Mouse (Mus musculus) liver, embryonic 11.5 days (tissue): ENCODE data around the gene Agbl3. TPM values are rescaled to one million over a fixed set of nuclear protein-coding genes. Genes with fewer than 3 reads are reported as not detected.

Experiments
- ATAC-seq: fragments of 200-750 bp; cut with Nextera tagmentation; replicated peaks from 2 replicates; pipeline ENCODE4 v1.8.0; 2017; ENCODE audit warnings: moderate number of reproducible peaks, mild to moderate bottlenecking, moderate TSS enrichment, moderate library complexity; ENCODE audit not compliant: low FRiP score
- DNase-seq: peaks from one replicate; pipeline ENCODE4 v3.0.0-alpha.2; 2017; ENCODE audit warnings: low spot score
- H3K27ac ChIP-seq: fragments of 300-500 bp; sonication (generic); 2 replicates; pipeline ENCODE4 v1.5.1; 2014; ENCODE audit warnings: mild to moderate bottlenecking, low read depth, low read length, control low read depth
- H3K27me3 ChIP-seq: fragments of 300-500 bp; sonication (generic); replicated peaks from 2 replicates; pipeline ENCODE4 v1.6.1; 2014; ENCODE audit warnings: low read length, mixed read lengths; ENCODE audit not compliant: control insufficient read depth, insufficient read depth
- H3K36me3 ChIP-seq: fragments of 300-500 bp; sonication (generic); 2 replicates; pipeline ENCODE4 v1.6.1; 2014; ENCODE audit warnings: mild to moderate bottlenecking, low read length, moderate library complexity, mixed read lengths; ENCODE audit not compliant: control insufficient read depth, insufficient read depth
- H3K4me1 ChIP-seq: fragments of 300-500 bp; sonication (generic); replicated peaks from 2 replicates; pipeline ENCODE4 v1.6.1; 2014; ENCODE audit warnings: low read length, mixed read lengths; ENCODE audit not compliant: control insufficient read depth, insufficient read depth
- H3K4me2 ChIP-seq: fragments of 300-500 bp; sonication (generic); 2 replicates; pipeline ENCODE4 v1.6.1; 2014; ENCODE audit warnings: mild to moderate bottlenecking, control low read depth, moderate library complexity
- H3K4me3 ChIP-seq: fragments of 300-500 bp; sonication (generic); 2 replicates; pipeline ENCODE4 v1.5.1; 2014; ENCODE audit warnings: low read depth, low read length, control low read depth
- H3K9ac ChIP-seq: fragments of 300-500 bp; sonication (generic); 2 replicates; pipeline ENCODE4 v1.6.1; 2014; ENCODE audit warnings: low read depth, low read length, control low read depth
- H3K9me3 ChIP-seq: fragments of 300-500 bp; sonication (generic); 2 replicates; pipeline ENCODE4 v1.6.1; 2016; ENCODE audit warnings: low read length, inconsistent platforms, mixed read lengths; ENCODE audit not compliant: control insufficient read depth
- WGBS: fragments of 180-500 bp; shearing (Covaris S2); extraction: QIAGEN DNeasy Blood & Tissue Kit; methylation state at CpG from one replicate; pipeline ENCODE4 v1.1.7; 2014; 5-methylcytosine and 5-hydroxymethylcytosine counted together
- polyA plus RNA-seq: library from polyadenylated mRNA; unstranded; fragments of >200 nt; fragmentation: Nextera tagmentation; extraction: Ambion mirVana; gene quantifications from 2 replicates; pipeline ENCODE4 v1.2.1, GENCODE M21; 2014

Agbl3 gene
- polyA plus RNA-seq, 1 experiment from 2014 or later = 4.4 TPM

DNA sequence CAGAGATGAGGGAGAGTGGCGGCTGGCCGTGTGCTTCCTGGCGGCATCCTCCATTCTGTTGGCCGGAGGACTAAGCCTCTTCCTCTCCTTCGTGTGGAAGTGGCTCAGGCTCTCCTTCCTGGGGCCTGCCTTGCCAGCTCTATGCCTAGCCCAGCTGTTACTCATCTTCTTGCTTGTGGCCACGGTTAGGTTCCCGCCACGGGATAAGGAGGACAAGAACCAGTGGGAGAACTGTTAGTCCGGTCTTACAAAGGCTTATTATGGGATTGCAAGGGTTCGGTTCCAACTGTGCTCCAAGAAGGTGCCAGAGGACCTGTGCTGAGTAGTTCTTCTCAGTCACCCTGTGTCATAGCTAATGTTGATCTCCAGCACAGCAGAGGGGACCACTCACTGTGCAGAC lies 92.6 kb downstream of the Agbl3 start:
- peaks cover 59% of the 10 kb centered on the region for H3K4me1 ChIP-seq

DNA sequence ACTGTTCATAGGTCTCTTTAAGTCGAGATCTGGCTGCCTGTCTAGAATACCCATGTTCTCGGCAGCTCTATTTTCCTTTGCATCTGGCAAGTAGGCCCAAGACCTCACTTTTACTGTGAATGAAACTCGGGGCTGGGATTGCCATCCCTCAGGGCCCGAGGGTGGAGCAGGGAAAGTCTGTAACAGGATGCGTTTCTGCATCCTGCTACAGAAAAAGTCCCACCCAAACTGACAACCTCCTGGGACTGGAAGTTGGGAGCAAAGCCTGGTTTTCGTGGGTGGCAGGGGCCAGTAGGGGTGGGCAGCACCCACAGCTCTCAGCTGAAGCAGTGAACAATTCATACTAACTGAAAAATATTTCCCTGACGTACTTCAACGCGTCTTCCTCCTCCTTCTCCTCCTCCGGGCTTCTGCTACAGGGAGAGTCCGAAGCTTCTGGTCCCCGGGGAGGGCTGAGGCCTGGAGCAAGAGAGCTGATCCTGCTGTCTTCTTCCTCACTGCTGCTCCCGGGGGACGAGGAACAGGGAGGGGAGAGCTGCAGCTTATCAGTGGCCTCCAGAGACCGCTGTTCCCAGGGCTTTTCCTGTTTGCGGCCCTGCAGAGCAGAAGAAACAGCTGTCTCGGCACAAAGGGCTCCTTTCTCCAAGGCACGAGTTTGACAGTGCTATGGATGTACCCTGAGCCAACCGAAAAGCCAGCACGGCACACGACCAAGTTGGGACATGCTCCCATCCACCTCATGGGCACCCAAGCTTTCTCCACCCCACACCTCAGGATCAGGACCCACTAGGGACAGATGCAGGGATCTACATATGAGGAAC lies 94.1 kb downstream of the Agbl3 start:
- peak; percentile 62 for DNase-seq
- peak overlapping the region; percentile 30 for H3K4me3 ChIP-seq
- ATAC-seq = peak; percentile 30

More for the DNA sequence above, 92.6 kb downstream of the Agbl3 start:
- Histone ChIP-seq H3K9me3 (no peaks in the 10 kb centered on the region), H3K4me3 (no peak overlapping the region), H3K9ac (no peak overlapping the region), H3K36me3 (peaks cover 4% of the 10 kb centered on the region; the same call in 1 of the 2 replicates), H3K27me3 (no peaks in the 10 kb centered on the region), H3K27ac (no peak overlapping the region; the same call in 1 of the 2 replicates), H3K4me2 (no peak overlapping the region)
- DNase-seq = no peak
- 84% methylated on average over 10 of the region's 10 CpGs for WGBS
- ATAC-seq = no peak

DNA sequence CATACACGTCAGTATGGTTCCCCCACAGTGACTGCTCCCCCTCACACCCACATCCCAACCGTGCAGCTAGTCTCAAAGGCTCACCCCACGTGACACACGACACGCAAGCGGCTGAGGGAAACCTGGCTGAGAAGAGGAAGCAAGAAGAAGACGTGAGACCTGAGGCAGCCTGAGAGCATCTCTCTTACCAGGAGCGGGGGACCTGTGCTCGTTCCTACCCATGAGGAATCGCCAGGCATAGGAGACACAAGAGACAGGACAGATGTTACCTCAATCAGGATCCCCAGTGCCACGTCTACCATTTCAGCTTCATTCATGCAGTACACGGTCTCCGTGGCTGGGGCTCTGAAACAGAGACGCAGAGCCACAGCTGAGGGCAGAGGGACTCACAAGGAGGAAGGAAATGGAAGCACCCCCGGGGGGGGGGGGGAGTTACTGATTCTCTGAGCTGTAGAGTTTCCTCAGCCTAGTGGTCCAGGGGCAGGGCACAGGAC lies 95.1 kb downstream of the Agbl3 start:
- Histone ChIP-seq H3K4me3 (peak overlapping the region; percentile 30), H3K9me3 (no peaks in the 10 kb centered on the region), H3K9ac (peak overlapping the region; percentile 85), H3K27me3 (no peaks in the 10 kb centered on the region), H3K27ac (peak overlapping the region; percentile 94), H3K4me1 (peaks cover 45% of the 10 kb centered on the region), H3K4me2 (peak overlapping the region; percentile 85), H3K36me3 (peaks cover 10% of the 10 kb centered on the region)
- 49% methylated on average over 15 of the region's 15 CpGs for WGBS
- no peak for DNase-seq
- no peak for ATAC-seq

More for the DNA sequence above, 94.1 kb downstream of the Agbl3 start:
- 25% methylated on average over 21 of the region's 21 CpGs for WGBS
- Histone ChIP-seq H3K9me3 (no peaks in the 10 kb centered on the region), H3K27me3 (no peaks in the 10 kb centered on the region), H3K4me2 (peak overlapping the region; percentile 85), H3K27ac (peak overlapping the region; percentile 94), H3K36me3 (peaks cover 4% of the 10 kb centered on the region; the same call in 1 of the 2 replicates), H3K9ac (peak overlapping the region; percentile 85), H3K4me1 (peaks cover 55% of the 10 kb centered on the region)

DNA sequence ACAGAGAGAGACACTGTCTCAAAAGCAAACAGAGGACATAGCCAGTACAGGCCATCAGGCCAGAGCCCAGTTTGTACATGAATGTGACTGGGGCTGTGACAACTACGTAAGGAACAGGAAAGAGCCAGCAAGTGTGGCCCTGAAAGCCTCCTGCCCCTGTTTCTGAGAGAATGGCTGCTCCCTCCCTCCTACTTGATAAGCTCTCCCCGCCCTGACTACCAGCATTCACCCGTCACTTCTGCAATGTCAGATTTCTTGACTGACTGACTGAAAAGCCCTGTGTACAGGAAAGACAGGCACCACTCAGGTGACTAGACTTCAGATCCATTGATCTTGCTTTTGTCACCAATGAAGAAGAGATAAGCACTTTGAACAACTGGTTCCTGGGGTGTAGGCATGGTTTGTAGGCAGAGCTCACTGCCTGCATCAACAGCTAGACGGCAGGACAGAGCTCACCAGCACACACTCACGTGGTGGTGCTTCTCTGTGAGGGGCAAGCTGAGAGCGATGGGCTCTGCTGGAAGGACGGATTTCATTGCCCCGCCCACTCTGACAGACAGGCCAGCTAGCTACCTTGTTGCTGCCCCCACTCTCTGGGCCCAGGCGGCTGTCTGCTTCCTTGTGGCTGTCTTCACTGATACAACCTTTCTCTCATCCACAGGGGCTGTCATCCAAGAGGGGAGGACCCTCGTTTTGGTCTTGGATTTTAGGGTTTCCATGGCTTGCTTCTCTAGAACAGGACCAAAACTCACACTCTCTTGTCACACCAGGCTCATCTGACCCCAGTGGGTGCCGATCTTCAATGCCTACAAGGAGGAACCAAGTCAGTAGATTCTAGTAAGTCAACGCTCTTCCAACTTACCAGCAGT lies 96.0 kb downstream of the Agbl3 start:
- Histone ChIP-seq H3K27me3 (no peaks in the 10 kb centered on the region), H3K9ac (peak overlapping the region; percentile 85), H3K27ac (peak overlapping the region; percentile 94), H3K4me1 (peaks cover 40% of the 10 kb centered on the region), H3K9me3 (no peaks in the 10 kb centered on the region), H3K4me3 (peak overlapping the region; percentile 71), H3K36me3 (peaks cover 15% of the 10 kb centered on the region), H3K4me2 (peak overlapping the region; percentile 85)
- ATAC-seq (peak; percentile 53), DNase-seq (no peak)
- 19% methylated on average over 12 of the region's 12 CpGs for WGBS

DNA sequence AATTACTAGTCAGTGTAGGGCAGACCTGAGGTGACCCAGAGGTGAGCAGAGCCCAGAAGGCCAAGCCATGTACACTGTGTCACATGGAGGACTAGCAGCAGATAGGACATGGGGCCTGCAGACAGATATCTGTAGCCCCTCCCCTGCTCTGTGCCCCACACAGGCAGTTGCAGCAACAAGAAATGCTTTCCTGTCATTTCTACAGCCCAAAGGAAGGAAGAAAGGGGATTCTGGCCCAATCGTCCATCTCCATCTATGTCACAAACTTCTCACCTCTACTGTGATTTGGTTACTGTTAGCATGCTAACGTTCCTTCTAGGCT lies 96.6 kb downstream of the Agbl3 start:
- WGBS = 12% methylated on average over 2 of the region's 2 CpGs
- no peaks in the 10 kb centered on the region for H3K9me3 ChIP-seq
- peaks cover 17% of the 10 kb centered on the region for H3K36me3 ChIP-seq
- H3K27me3 ChIP-seq = no peaks in the 10 kb centered on the region
- H3K4me3 ChIP-seq = peak overlapping the region; percentile 71
- H3K27ac ChIP-seq = peak overlapping the region; percentile 94
- peaks cover 40% of the 10 kb centered on the region for H3K4me1 ChIP-seq
- H3K4me2 ChIP-seq = peak overlapping the region; percentile 85
- DNase-seq (peak; percentile 50), ATAC-seq (peak; percentile 72)
- H3K9ac ChIP-seq = peak overlapping the region; percentile 85

DNA sequence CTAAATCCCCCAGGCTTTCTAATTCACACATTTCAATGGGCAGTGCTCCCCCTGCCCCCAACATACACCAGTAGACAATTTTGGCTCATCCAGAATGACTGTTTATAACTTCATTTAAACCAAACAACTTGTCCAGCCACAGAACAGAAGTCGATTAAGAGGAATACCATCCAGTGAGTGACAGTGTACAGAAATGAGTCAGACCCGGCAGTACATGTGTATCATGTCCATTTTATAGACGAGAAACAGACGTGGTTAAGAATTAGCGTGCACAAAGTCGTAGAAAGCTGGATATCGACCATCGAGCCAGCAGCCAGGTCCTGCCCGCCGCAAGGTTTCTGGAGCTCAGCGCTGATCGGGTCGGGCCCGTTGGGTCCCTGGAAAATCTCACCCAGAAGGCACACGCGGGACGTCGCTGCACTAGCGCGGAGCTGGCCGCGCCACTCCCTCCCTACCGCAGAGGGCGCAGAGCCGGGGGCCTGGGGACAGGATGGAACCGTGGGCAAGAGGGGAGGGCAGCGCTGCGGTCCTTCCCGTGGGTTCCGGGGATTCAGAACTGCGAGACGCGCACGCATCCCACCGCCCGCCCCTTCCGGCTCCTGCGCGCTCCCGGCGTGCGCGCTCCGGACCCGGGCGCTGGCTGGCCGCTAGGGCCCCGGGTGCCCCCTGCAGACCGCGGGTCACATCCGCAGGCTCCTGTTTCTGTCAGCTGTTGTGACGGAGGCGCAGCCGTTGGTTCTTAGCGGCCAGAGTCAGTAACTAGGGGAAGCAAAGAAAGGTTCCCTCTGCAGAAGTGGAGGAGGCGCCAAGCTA lies 97.5 kb downstream of the Agbl3 start, which contains the start of gene Cyren:
Gene Cyren, minus strand, starts transcription at position 552 of the 813 bp plus-strand sequence.
- Histone ChIP-seq H3K4me3 (peak within 1 kb of the TSS; percentile 71), H3K4me1 (peaks cover 40% of the 10 kb centered on the region), H3K27me3 (no peaks in the 10 kb centered on the region), H3K36me3 (peaks cover 19% of the 10 kb centered on the region), H3K4me2 (peak within 1 kb of the TSS; percentile 85), H3K27ac (peak within 1 kb of the TSS; percentile 94), H3K9me3 (no peaks in the 10 kb centered on the region), H3K9ac (peak within 1 kb of the TSS; percentile 85)
- WGBS = under 1% methylated on average over 55 of the region's 56 CpGs
- ATAC-seq (peak; percentile 79), DNase-seq (peak; percentile 91)

DNA sequence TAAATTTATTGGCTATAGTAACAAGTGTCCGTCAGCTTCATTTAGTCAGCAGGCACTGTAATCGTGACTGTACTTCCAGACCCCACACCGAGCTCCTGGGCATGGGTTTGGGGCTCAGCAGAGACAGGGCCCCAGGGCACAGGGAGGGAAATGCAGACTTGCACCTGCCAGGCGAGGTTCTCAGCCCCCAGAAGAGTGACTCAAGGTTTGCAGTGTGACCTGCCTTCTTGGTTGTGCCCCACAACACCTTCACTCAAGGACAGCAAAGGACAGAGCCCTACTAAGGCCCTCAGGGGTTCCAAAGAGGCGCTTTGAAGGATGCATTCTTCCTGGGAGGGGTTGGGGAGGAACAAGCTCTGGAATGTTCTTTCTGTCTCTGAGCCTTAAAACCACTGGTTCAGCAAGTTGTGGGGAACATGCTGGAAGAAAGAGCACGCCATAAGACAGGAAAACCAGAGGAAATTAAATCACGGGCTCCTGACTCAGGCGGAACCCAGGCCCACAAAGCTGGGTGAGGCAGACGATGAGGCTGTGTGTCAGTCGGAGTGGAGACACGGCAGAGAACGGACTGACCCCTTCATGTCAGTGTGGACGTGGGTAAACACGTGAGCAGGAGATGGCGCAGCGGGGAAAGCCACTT lies 99.0 kb downstream of the Agbl3 start:
- Histone ChIP-seq H3K9ac (no peak overlapping the region), H3K36me3 (peaks cover 15% of the 10 kb centered on the region), H3K27me3 (no peaks in the 10 kb centered on the region), H3K9me3 (no peaks in the 10 kb centered on the region), H3K27ac (no peak overlapping the region; the same call in 1 of the 2 replicates), H3K4me3 (no peak overlapping the region), H3K4me1 (peaks cover 35% of the 10 kb centered on the region), H3K4me2 (no peak overlapping the region)
- ATAC-seq (no peak), DNase-seq (no peak)
- WGBS = 89% methylated on average over 16 of the region's 16 CpGs
